Mouse (Mus musculus) retina, postnatal 7 days (tissue): ENCODE results near the gene Gm20458.

ENCODE experiments used
- DNase-seq: peaks from one replicate; pipeline ENCODE4 v3.0.0-alpha.2; 2012; ENCODE audit warnings: low read depth, low spot score

Gm20458 gene

GRCm38 (mm10) chr2:164537003-164537402 lies 76.2 kb downstream of the Gm20458 start:
- DNase-seq = no peak
